Mouse (Mus musculus) lung, embryonic 16.5 days (tissue): Measurements from ENCODE around the gene Gramd2. TPM values are rescaled to one million over a fixed set of nuclear protein-coding genes. Genes with fewer than 3 reads are reported as not detected.

Source experiments
- ATAC-seq: fragments of 200-750 bp; cut with Nextera tagmentation; 2 replicates; pipeline ENCODE4 v1.8.0; 2017; ENCODE audit warnings: low read depth, mild to moderate bottlenecking, moderate library complexity
- H3K27ac ChIP-seq: fragments of 300-500 bp; sonication (generic); 2 replicates; pipeline ENCODE4 v1.5.1; 2014; ENCODE audit warnings: mild to moderate bottlenecking, control low read depth, low read length
- H3K27me3 ChIP-seq: fragments of 300-500 bp; sonication (generic); 2 replicates; pipeline ENCODE4 v1.6.1; 2014; ENCODE audit warnings: low read depth, low read length, mixed read lengths; ENCODE audit not compliant: control insufficient read depth, insufficient read depth
- H3K36me3 ChIP-seq: fragments of 300-500 bp; sonication (generic); 2 replicates; pipeline ENCODE4 v1.6.1; 2014; ENCODE audit warnings: low read length; ENCODE audit not compliant: control insufficient read depth, insufficient read depth
- H3K4me1 ChIP-seq: fragments of 300-500 bp; sonication (generic); replicated peaks from 2 replicates; pipeline ENCODE4 v1.6.1; 2014; ENCODE audit warnings: low read length, mixed read lengths; ENCODE audit not compliant: control insufficient read depth, insufficient read depth
- H3K4me2 ChIP-seq: fragments of 300-500 bp; sonication (generic); 2 replicates; pipeline ENCODE4 v1.6.1; 2014; ENCODE audit warnings: low read depth, low read length, control low read depth
- H3K4me3 ChIP-seq: fragments of 300-500 bp; sonication (generic); 2 replicates; pipeline ENCODE4 v1.5.1; 2014; ENCODE audit warnings: mild to moderate bottlenecking, low read length, control low read depth
- H3K9ac ChIP-seq: fragments of 300-500 bp; sonication (generic); 2 replicates; pipeline ENCODE4 v1.6.1; 2014; ENCODE audit warnings: low read length, control low read depth
- H3K9me3 ChIP-seq: fragments of 300-500 bp; sonication (generic); 2 replicates; pipeline ENCODE4 v1.6.1; 2016; ENCODE audit warnings: low read length; ENCODE audit not compliant: control insufficient read depth
- WGBS: fragments of 180-500 bp; shearing (Covaris S2); extraction: QIAGEN DNeasy Blood & Tissue Kit; methylation state at CpG from one replicate; pipeline ENCODE4 v1.1.7; 2014; 5-methylcytosine and 5-hydroxymethylcytosine counted together
- polyA plus RNA-seq: library from polyadenylated mRNA; unstranded; fragments of >200 nt; fragmentation: Nextera tagmentation; extraction: Ambion mirVana; gene quantifications from 2 replicates; pipeline ENCODE4 v1.2.1, GENCODE M21; 2015

Gene Gramd2
- polyA plus RNA-seq, 1 experiment from 2014 or later = 11.0 TPM

- ATAC-seq = peak; percentile 74
- Histone ChIP-seq H3K9ac (0 out of 2 replicates have a peak overlapping the region, but pooled peaks have one; percentile 14), H3K27ac (peak overlapping the region; percentile 72)
Measured at GRCm38 (mm10) chr9:59723791-59724442, 44.0 kb downstream of the Gramd2 start.

GRCm38 (mm10) chr9:59725515-59725914 is 45.6 kb downstream of the Gramd2 start:
- no peak overlapping the region for H3K9ac ChIP-seq
- no peak overlapping the region for H3K27ac ChIP-seq
- H3K4me1 ChIP-seq = peaks cover 8% of the 10 kb centered on the region
- no peak overlapping the region for H3K4me3 ChIP-seq
- H3K36me3 ChIP-seq = no peaks in the 10 kb centered on the region
- 49% methylated on average over 10 of the region's 10 CpGs for WGBS
- no peak for ATAC-seq
- no peaks in the 10 kb centered on the region for H3K27me3 ChIP-seq
- H3K9me3 ChIP-seq = no peaks in the 10 kb centered on the region
- H3K4me2 ChIP-seq = no peak overlapping the region

More at GRCm38 (mm10) chr9:59723791-59724442, 44.0 kb downstream of the Gramd2 start:
- H3K27me3 ChIP-seq = no peaks in the 10 kb centered on the region
- no peak overlapping the region for H3K4me2 ChIP-seq
- no peaks in the 10 kb centered on the region for H3K36me3 ChIP-seq
- H3K4me1 ChIP-seq = peaks cover 8% of the 10 kb centered on the region
- H3K9me3 ChIP-seq = no peaks in the 10 kb centered on the region
- 32% methylated on average over 8 of the region's 8 CpGs for WGBS
- H3K4me3 ChIP-seq = no peak overlapping the region

- H3K36me3 ChIP-seq = no peaks in the 10 kb centered on the region
- ATAC-seq = no peak
- peaks cover 8% of the 10 kb centered on the region for H3K4me1 ChIP-seq
- no peak overlapping the region for H3K9ac ChIP-seq
- no peak overlapping the region for H3K27ac ChIP-seq
- no peaks in the 10 kb centered on the region for H3K9me3 ChIP-seq
- H3K4me2 ChIP-seq = no peak overlapping the region
- H3K4me3 ChIP-seq = no peak overlapping the region
- no peaks in the 10 kb centered on the region for H3K27me3 ChIP-seq
- WGBS = 64% methylated on average over 11 of the region's 11 CpGs
Measured at GRCm38 (mm10) chr9:59727569-59728286, 47.8 kb downstream of the Gramd2 start.

GRCm38 (mm10) chr9:59731136-59731535 is 51.2 kb downstream of the Gramd2 start:
- no peak overlapping the region for H3K27ac ChIP-seq
- no peaks in the 10 kb centered on the region for H3K36me3 ChIP-seq
- H3K4me1 ChIP-seq = peaks cover 5% of the 10 kb centered on the region; the same call in 1 of the 2 replicates
- no peaks in the 10 kb centered on the region for H3K9me3 ChIP-seq
- H3K4me2 ChIP-seq = no peak overlapping the region
- H3K4me3 ChIP-seq = no peak overlapping the region
- no peak for ATAC-seq
- WGBS = 85% methylated on average over 5 of the region's 5 CpGs
- H3K27me3 ChIP-seq = no peaks in the 10 kb centered on the region
- H3K9ac ChIP-seq = no peak overlapping the region

GRCm38 (mm10) chr9:59733075-59733474 is 53.1 kb downstream of the Gramd2 start:
- ATAC-seq = peak; percentile 51; the same call in 1 of the 2 replicates
- no peaks in the 10 kb centered on the region for H3K36me3 ChIP-seq

GRCm38 (mm10) chr9:59735394-59735793 is 55.5 kb downstream of the Gramd2 start:
- Histone ChIP-seq H3K36me3 (no peaks in the 10 kb centered on the region), H3K27ac (no peak overlapping the region), H3K4me2 (no peak overlapping the region), H3K9me3 (no peaks in the 10 kb centered on the region), H3K27me3 (no peaks in the 10 kb centered on the region), H3K9ac (no peak overlapping the region), H3K4me3 (no peak overlapping the region), H3K4me1 (peaks cover 5% of the 10 kb centered on the region; the same call in 1 of the 2 replicates)
- ATAC-seq = 0 out of 2 replicates have a peak, but pooled peaks have one; percentile 31
- 21% methylated on average over 4 of the region's 4 CpGs for WGBS

More at GRCm38 (mm10) chr9:59733075-59733474, 53.1 kb downstream of the Gramd2 start:
- no peak overlapping the region for H3K4me2 ChIP-seq
- H3K4me1 ChIP-seq = peaks cover 5% of the 10 kb centered on the region; the same call in 1 of the 2 replicates
- H3K4me3 ChIP-seq = no peak overlapping the region
- H3K27ac ChIP-seq = 0 out of 2 replicates have a peak overlapping the region, but pooled peaks have one; percentile 9
- H3K27me3 ChIP-seq = no peaks in the 10 kb centered on the region
- H3K9me3 ChIP-seq = no peaks in the 10 kb centered on the region
- H3K9ac ChIP-seq = 0 out of 2 replicates have a peak overlapping the region, but pooled peaks have one; percentile 11
- 46% methylated on average over 6 of the region's 6 CpGs for WGBS

- 72% methylated on average over 2 of the region's 2 CpGs for WGBS
- Histone ChIP-seq H3K27me3 (no peaks in the 10 kb centered on the region), H3K9me3 (no peaks in the 10 kb centered on the region), H3K4me2 (no peak overlapping the region), H3K4me3 (no peak overlapping the region), H3K27ac (no peak overlapping the region), H3K36me3 (no peaks in the 10 kb centered on the region), H3K9ac (no peak overlapping the region), H3K4me1 (0 out of 2 replicates have a peak, but pooled peaks cover 2% of the 10 kb centered on the region)
- no peak for ATAC-seq
Measured at GRCm38 (mm10) chr9:59740593-59740992, 60.6 kb downstream of the Gramd2 start.

- 95% methylated on average over 3 of the region's 3 CpGs for WGBS
- no peak overlapping the region for H3K4me2 ChIP-seq
- H3K9ac ChIP-seq = no peak overlapping the region
- H3K4me3 ChIP-seq = no peak overlapping the region
- no peaks in the 10 kb centered on the region for H3K27me3 ChIP-seq
- H3K27ac ChIP-seq = no peak overlapping the region
- ATAC-seq = no peak
- H3K36me3 ChIP-seq = no peaks in the 10 kb centered on the region
- no peaks in the 10 kb centered on the region; the same call in 1 of the 2 replicates for H3K4me1 ChIP-seq
- no peaks in the 10 kb centered on the region for H3K9me3 ChIP-seq
Measured at GRCm38 (mm10) chr9:59743903-59744302, 64.0 kb downstream of the Gramd2 start.

GRCm38 (mm10) chr9:59748387-59748786 is 68.4 kb downstream of the Gramd2 start:
- H3K4me1 ChIP-seq = peaks cover 9% of the 10 kb centered on the region
- no peak overlapping the region for H3K4me3 ChIP-seq
- H3K4me2 ChIP-seq = no peak overlapping the region
- H3K27ac ChIP-seq = no peak overlapping the region
- H3K36me3 ChIP-seq = no peaks in the 10 kb centered on the region
- 72% methylated on average over 2 of the region's 2 CpGs for WGBS
- H3K9ac ChIP-seq = no peak overlapping the region
- no peaks in the 10 kb centered on the region for H3K27me3 ChIP-seq
- ATAC-seq = no peak
- no peaks in the 10 kb centered on the region for H3K9me3 ChIP-seq
